Mouse (Mus musculus) C2C12 (cell line): ENCODE results near the gene Rccd1.

Experiments
- CEBPB ChIP-seq: IDR thresholded peaks from one replicate; pipeline ENCODE4 v1.6.1; 2011; ENCODE audit warnings: low read depth, mild to moderate bottlenecking, control low read depth, moderate library complexity
- CTCF ChIP-seq: IDR thresholded peaks from one replicate; pipeline ENCODE4 v1.5.1; 2011; ENCODE audit not compliant: control insufficient read depth, insufficient read depth, insufficient read length
- FOSL1 ChIP-seq: IDR thresholded peaks from one replicate; pipeline ENCODE4 v1.8.0; 2011; ENCODE audit warnings: mild to moderate bottlenecking, low read length; ENCODE audit not compliant: poor library complexity, insufficient read depth, severe bottlenecking
- MAX ChIP-seq: IDR thresholded peaks from one replicate; pipeline ENCODE4 v1.6.1; 2011; ENCODE audit warnings: mild to moderate bottlenecking, control low read depth
- MYOD1 ChIP-seq: IDR thresholded peaks from one replicate; pipeline ENCODE4 v1.6.1; 2011; ENCODE audit warnings: low read depth; ENCODE audit not compliant: control insufficient read depth, insufficient read length
- MYOG ChIP-seq: IDR thresholded peaks from one replicate; pipeline ENCODE4 v1.6.1; 2011; ENCODE audit not compliant: control insufficient read depth, insufficient read length; ENCODE audit errors: extremely low read depth
- USF1 ChIP-seq: IDR thresholded peaks from one replicate; pipeline ENCODE4 v1.6.1; 2011; ENCODE audit warnings: low read depth, mild to moderate bottlenecking, control low read depth, moderate library complexity

GRCm38 (mm10) chr7:80287736-80288135 lies 36.5 kb downstream of the Rccd1 start:
- TF ChIP-seq FOSL1 (no peak), CTCF (no peak), MYOD1 (no peak), MYOG (no peak), USF1 (no peak), CEBPB (no peak), MAX (no peak)
